Mouse (Mus musculus): ENCODE measurements at regions not wholly inside any gene's neighbourhood (a gene's known extent, or its start where the extent isn't known, plus 50 kb on each side); places are given as distances from the start of the nearest gene placed in this dataset.

GRCm38 (mm10) chr3:51091478-51091877, 132.8 kb upstream of the Noct start:
- TF ChIP-seq CTCF (IDR thresholded peaks at IDR 0.05; ENCODE audit: low read depth, low read length) (no peak), GATA2 (IDR thresholded peaks at IDR 0.05; ENCODE audit: borderline replicate concordance, low read depth, low read length) (no peak)
